Mouse (Mus musculus) hindbrain, embryonic 14.5 days (tissue): ENCODE results near the gene Diaph2. TPM values are rescaled to one million over a fixed set of nuclear protein-coding genes. Genes with fewer than 3 reads are reported as not detected.

ENCODE experiments used
- ATAC-seq: fragments of 200-750 bp; cut with Nextera tagmentation; 2 replicates; pipeline ENCODE4 v1.8.0; 2017; ENCODE audit warnings: moderate number of reproducible peaks, mild to moderate bottlenecking, moderate TSS enrichment, moderate library complexity; ENCODE audit not compliant: low FRiP score
- DNase-seq: peaks from one replicate; pipeline ENCODE4 v3.0.0-alpha.2; 2015; ENCODE audit warnings: low spot score
- H3K27ac ChIP-seq: fragments of 300-500 bp; sonication (generic); 2 replicates; pipeline ENCODE4 v1.5.1; 2014; ENCODE audit warnings: mild to moderate bottlenecking, moderate library complexity
- H3K27me3 ChIP-seq: fragments of 300-500 bp; sonication (generic); 2 replicates; pipeline ENCODE4 v1.6.1; 2014; ENCODE audit warnings: mild to moderate bottlenecking, low read length, mixed read lengths; ENCODE audit not compliant: control insufficient read depth, insufficient read depth
- H3K36me3 ChIP-seq: fragments of 300-500 bp; sonication (generic); replicated peaks from 2 replicates; pipeline ENCODE4 v1.6.1; 2014; ENCODE audit not compliant: control insufficient read depth, insufficient read depth
- H3K4me1 ChIP-seq: fragments of 300-500 bp; sonication (generic); replicated peaks from 2 replicates; pipeline ENCODE4 v1.6.1; 2014; ENCODE audit warnings: antibody characterized with exemption, low read length, mixed read lengths; ENCODE audit not compliant: control insufficient read depth, insufficient read depth
- H3K4me2 ChIP-seq: fragments of 300-500 bp; sonication (generic); replicated peaks from 2 replicates; pipeline ENCODE4 v1.6.1; 2014; ENCODE audit warnings: mild to moderate bottlenecking, moderate library complexity
- H3K4me3 ChIP-seq: fragments of 300-500 bp; sonication (generic); replicated peaks from 2 replicates; pipeline ENCODE4 v1.5.1; 2014; ENCODE audit warnings: mild to moderate bottlenecking, low read length
- H3K9ac ChIP-seq: fragments of 300-500 bp; sonication (generic); 2 replicates; pipeline ENCODE4 v1.6.1; 2014
- H3K9me3 ChIP-seq: fragments of 300-500 bp; sonication (generic); 2 replicates; pipeline ENCODE4 v1.6.1; 2016; ENCODE audit warnings: low read length; ENCODE audit not compliant: control insufficient read depth
- WGBS: fragments of 180-500 bp; shearing (Covaris S2); extraction: QIAGEN DNeasy Blood & Tissue Kit; methylation state at CpG from one replicate; pipeline ENCODE4 v1.1.7; 2014; 5-methylcytosine and 5-hydroxymethylcytosine counted together
- polyA plus RNA-seq: library from polyadenylated mRNA; unstranded; fragments of >200 nt; fragmentation: Nextera tagmentation; extraction: Ambion mirVana; gene quantifications from 2 replicates; pipeline ENCODE4 v1.2.1, GENCODE M21; 2014

Gene Diaph2
- polyA plus RNA-seq, 1 experiment from 2014 or later = 5.4 TPM

- Histone ChIP-seq H3K9ac (no peak overlapping the region), H3K4me1 (no peaks in the 10 kb centered on the region), H3K9me3 (no peaks in the 10 kb centered on the region), H3K36me3 (no peaks in the 10 kb centered on the region), H3K27ac (no peak overlapping the region), H3K4me2 (no peak overlapping the region), H3K4me3 (no peak overlapping the region), H3K27me3 (no peaks in the 10 kb centered on the region)
- ATAC-seq = no peak
- 92% methylated on average over 4 of the region's 4 CpGs for WGBS
- no peak for DNase-seq
Measured at GRCm38 (mm10) chrX:130212227-130212626, 462.7 kb downstream of the Diaph2 start.

DNA sequence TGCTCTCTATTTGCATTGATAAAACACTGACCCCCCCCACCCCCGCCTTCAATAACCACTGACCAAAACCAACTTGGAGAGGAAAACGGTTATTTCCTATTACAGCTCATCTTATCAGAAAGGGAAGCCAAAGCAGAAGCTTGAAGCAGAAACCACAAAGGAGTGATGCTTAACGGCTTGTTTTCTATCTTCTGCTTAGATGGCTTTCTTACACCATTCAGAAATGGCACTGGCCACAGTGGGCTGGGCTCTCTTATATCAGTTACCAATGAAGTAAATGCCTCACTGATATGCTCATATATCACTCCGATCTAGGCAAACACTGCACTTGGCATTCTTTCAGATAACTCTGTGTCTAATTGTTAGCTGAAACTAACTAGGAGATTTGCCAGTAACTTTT, 463.2 kb downstream of the Diaph2 start:
- no peak overlapping the region for H3K27ac ChIP-seq
- no peaks in the 10 kb centered on the region for H3K27me3 ChIP-seq
- H3K4me2 ChIP-seq = no peak overlapping the region
- 83% methylated on average over 4 of the region's 4 CpGs for WGBS
- no peaks in the 10 kb centered on the region for H3K9me3 ChIP-seq
- ATAC-seq (no peak), DNase-seq (no peak)
- H3K9ac ChIP-seq = no peak overlapping the region
- no peaks in the 10 kb centered on the region for H3K36me3 ChIP-seq
- no peaks in the 10 kb centered on the region for H3K4me1 ChIP-seq
- H3K4me3 ChIP-seq = no peak overlapping the region

- H3K9ac ChIP-seq = no peak overlapping the region
- H3K36me3 ChIP-seq = no peaks in the 10 kb centered on the region
- no peaks in the 10 kb centered on the region for H3K4me1 ChIP-seq
- WGBS = 100% methylated on average over 1 of the region's 1 CpGs
- H3K27ac ChIP-seq = no peak overlapping the region
- no peak for DNase-seq
- no peak overlapping the region for H3K4me3 ChIP-seq
- no peaks in the 10 kb centered on the region for H3K27me3 ChIP-seq
- no peak for ATAC-seq
- H3K9me3 ChIP-seq = no peaks in the 10 kb centered on the region
- no peak overlapping the region for H3K4me2 ChIP-seq
Measured at GRCm38 (mm10) chrX:130230045-130230444, 480.5 kb downstream of the Diaph2 start.

GRCm38 (mm10) chrX:130235167-130235566, 485.6 kb downstream of the Diaph2 start:
- no peak overlapping the region for H3K4me3 ChIP-seq
- H3K27me3 ChIP-seq = no peaks in the 10 kb centered on the region
- WGBS = 74% methylated on average over 1 of the region's 1 CpGs
- ATAC-seq (no peak), DNase-seq (no peak)
- no peak overlapping the region for H3K27ac ChIP-seq
- H3K9ac ChIP-seq = no peak overlapping the region
- no peaks in the 10 kb centered on the region for H3K9me3 ChIP-seq
- H3K4me2 ChIP-seq = no peak overlapping the region
- no peaks in the 10 kb centered on the region for H3K36me3 ChIP-seq
- H3K4me1 ChIP-seq = no peaks in the 10 kb centered on the region

DNA sequence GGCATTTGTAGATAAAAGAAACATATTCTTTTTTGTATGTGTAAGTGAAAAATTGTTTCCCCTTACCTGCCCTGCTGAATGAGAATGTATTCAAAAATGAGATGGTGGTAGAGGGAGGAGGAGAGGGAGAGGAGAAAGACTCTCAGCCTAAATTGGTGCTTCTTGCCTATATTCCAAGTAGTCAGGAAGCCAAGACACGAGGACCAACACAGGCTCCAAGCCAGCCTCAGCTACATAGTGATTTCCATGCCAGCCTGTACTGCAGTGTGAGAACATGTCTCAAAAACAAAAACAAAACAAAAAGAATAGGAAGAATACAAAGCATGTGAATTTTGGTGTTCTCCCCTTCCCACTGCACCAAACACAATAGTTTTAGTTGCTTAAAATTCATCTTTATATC, 497.1 kb downstream of the Diaph2 start:
- no peaks in the 10 kb centered on the region for H3K27me3 ChIP-seq
- H3K27ac ChIP-seq = no peak overlapping the region
- no peak overlapping the region for H3K4me2 ChIP-seq
- H3K4me3 ChIP-seq = no peak overlapping the region
- no peaks in the 10 kb centered on the region for H3K36me3 ChIP-seq
- no peak for ATAC-seq
- H3K4me1 ChIP-seq = no peaks in the 10 kb centered on the region
- no peak for DNase-seq
- no peaks in the 10 kb centered on the region for H3K9me3 ChIP-seq
- H3K9ac ChIP-seq = no peak overlapping the region
- 84% methylated on average over 1 of the region's 1 CpGs for WGBS

DNA sequence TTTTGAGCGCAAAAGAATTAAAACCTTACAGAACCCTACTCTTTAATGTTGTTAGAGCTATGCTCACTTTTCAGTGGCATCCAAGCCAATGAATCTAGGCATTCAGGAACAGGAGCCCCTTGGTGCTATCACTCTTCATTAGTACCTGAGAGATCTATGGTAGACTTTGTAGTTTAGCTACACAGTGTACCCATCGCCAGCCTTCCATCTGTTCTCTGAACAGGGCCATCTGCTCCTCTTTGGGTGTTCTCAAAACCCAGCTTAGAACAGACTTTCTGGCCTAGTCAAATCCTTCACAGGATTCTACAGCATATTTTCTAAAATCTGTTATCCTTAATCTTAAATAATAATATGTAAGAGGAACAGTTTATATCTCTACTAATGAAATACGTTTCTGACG, 504.1 kb downstream of the Diaph2 start:
- no peaks in the 10 kb centered on the region for H3K27me3 ChIP-seq
- no peaks in the 10 kb centered on the region for H3K9me3 ChIP-seq
- DNase-seq (no peak), ATAC-seq (no peak)
- H3K4me2 ChIP-seq = no peak overlapping the region
- 87% methylated on average over 4 of the region's 4 CpGs for WGBS
- H3K4me1 ChIP-seq = no peaks in the 10 kb centered on the region
- no peak overlapping the region for H3K9ac ChIP-seq
- no peaks in the 10 kb centered on the region for H3K36me3 ChIP-seq
- no peak overlapping the region for H3K4me3 ChIP-seq
- H3K27ac ChIP-seq = no peak overlapping the region

GRCm38 (mm10) chrX:130265707-130266106, 516.2 kb downstream of the Diaph2 start:
- Histone ChIP-seq H3K27ac (no peak overlapping the region), H3K4me3 (no peak overlapping the region), H3K4me1 (no peaks in the 10 kb centered on the region), H3K9me3 (no peaks in the 10 kb centered on the region), H3K9ac (no peak overlapping the region), H3K36me3 (no peaks in the 10 kb centered on the region), H3K27me3 (no peaks in the 10 kb centered on the region), H3K4me2 (no peak overlapping the region)
- ATAC-seq = no peak
- no peak for DNase-seq

DNA sequence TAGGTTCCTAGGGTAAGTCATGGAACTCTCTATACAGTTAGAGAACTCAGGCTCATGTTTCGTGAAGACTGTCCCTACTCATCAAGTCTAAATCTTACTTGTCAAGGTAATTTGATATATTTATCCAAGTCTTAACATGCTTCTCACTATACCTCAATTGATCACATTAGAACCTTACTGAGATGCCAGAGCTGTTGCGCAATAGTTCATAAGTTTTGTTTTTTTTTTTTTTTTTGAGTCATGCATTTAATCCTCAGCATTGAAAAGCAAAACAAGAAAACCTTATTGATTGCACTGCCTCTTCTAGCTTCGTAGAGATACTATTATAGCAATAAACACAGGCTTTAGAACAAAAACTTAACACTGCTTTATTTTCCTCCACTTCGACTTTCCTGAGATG, 529.6 kb downstream of the Diaph2 start:
- no peaks in the 10 kb centered on the region for H3K36me3 ChIP-seq
- no peak overlapping the region for H3K4me3 ChIP-seq
- no peak for DNase-seq
- no peak overlapping the region for H3K27ac ChIP-seq
- no peak for ATAC-seq
- WGBS = 89% methylated on average over 4 of the region's 4 CpGs
- no peaks in the 10 kb centered on the region for H3K27me3 ChIP-seq
- H3K4me2 ChIP-seq = no peak overlapping the region
- H3K4me1 ChIP-seq = no peaks in the 10 kb centered on the region
- H3K9me3 ChIP-seq = no peaks in the 10 kb centered on the region
- H3K9ac ChIP-seq = no peak overlapping the region

DNA sequence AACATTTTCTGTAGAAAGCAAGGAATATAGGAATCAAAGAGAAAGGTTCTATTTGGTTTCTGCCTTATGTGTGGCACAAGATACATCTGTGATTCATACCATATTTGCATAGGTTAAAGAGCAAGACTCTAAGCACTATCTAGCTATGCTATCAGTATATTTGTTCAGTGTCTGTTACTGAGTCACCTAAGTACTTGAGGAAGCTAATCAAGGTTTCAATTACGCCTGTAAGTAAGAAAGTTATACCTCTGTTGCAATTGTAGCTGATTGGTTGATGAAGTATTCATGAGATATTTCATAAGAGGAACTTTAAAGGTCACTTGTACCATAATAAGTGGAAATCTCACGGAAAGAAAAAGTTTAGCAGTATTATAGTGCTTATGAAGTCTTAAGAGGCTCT, 531.9 kb downstream of the Diaph2 start:
- ATAC-seq (no peak), DNase-seq (no peak)
- no peak overlapping the region for H3K9ac ChIP-seq
- no peaks in the 10 kb centered on the region for H3K36me3 ChIP-seq
- WGBS = 80% methylated on average over 2 of the region's 2 CpGs
- H3K27ac ChIP-seq = no peak overlapping the region
- no peaks in the 10 kb centered on the region for H3K9me3 ChIP-seq
- no peaks in the 10 kb centered on the region for H3K27me3 ChIP-seq
- no peaks in the 10 kb centered on the region for H3K4me1 ChIP-seq
- H3K4me2 ChIP-seq = no peak overlapping the region
- no peak overlapping the region for H3K4me3 ChIP-seq

- H3K4me2 ChIP-seq = no peak overlapping the region
- DNase-seq = no peak
- no peaks in the 10 kb centered on the region for H3K36me3 ChIP-seq
- no peaks in the 10 kb centered on the region for H3K27me3 ChIP-seq
- H3K27ac ChIP-seq = no peak overlapping the region
- ATAC-seq = no peak
- H3K9ac ChIP-seq = no peak overlapping the region
- no peaks in the 10 kb centered on the region for H3K9me3 ChIP-seq
- no peaks in the 10 kb centered on the region for H3K4me1 ChIP-seq
- H3K4me3 ChIP-seq = no peak overlapping the region
- 86% methylated on average over 9 of the region's 9 CpGs for WGBS
Measured at GRCm38 (mm10) chrX:130287032-130287431, 537.5 kb downstream of the Diaph2 start.
